Mouse (Mus musculus): ENCODE measurements around the gene Tut1.
"Not testable (repeated sequence)": the region's sequence is repeated elsewhere in the genome, so short reads cannot be mapped to it uniquely, and the experiment has no call there.

Tut1 gene

DNA sequence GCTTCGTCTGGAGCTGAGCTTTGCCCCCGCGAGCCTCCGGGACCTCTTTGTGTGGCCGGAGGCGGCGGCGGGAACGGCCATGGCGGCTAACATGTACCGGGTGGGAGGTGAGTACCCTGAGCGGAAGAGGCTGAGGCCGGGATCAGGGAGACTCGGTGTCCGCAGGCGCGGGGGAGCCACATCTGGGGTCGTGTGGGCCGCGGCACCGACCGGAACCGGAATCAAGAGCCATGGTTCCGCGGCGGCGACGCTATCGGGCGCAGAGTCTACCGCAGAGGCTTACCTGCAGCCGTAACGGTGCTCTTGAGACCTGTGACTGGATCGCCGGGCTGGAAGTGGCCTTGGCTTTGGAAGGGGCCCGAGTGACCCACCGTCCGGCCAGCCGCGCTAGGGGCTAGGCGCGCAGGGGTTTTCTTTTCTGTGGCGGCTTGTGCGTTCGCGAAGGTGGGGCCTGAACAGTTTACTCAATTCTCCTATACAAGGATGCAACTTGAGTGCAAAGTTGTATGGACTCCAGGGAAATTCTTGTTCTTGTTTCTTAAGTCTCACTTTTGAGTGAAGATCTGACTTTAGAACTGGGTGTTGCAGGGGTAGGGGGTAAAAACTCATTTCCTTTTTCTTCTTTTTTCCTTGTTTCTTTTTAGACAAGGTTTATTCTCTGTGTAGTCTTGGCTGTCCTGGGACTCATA is 11.2 kb upstream of the Tut1 start:
- DNase-seq (ENCODE audit: low read depth, low spot score), result peak; percentile 73

DNA sequence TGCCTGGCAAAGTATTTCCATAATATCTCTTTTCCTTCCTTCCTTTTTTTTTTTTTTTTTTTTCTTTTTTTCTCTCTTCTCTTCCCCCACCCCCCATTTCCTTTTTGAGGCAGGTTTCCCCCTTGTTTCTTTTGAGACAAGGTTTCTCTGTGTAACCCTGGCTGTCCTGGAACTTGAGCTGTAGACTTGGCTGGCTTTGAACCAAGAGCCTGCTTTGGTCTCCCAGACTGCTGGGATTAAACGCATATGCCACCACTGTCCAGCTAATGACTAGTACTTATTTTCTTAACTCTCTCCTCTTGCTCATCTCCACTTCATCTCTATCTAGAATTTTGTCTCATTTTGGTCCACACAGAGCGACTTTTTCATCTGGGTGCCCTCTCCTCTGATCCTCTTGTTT is 10.6 kb upstream of the Tut1 start:
- no peak for DNase-seq (ENCODE audit: low read depth, low spot score)

DNA sequence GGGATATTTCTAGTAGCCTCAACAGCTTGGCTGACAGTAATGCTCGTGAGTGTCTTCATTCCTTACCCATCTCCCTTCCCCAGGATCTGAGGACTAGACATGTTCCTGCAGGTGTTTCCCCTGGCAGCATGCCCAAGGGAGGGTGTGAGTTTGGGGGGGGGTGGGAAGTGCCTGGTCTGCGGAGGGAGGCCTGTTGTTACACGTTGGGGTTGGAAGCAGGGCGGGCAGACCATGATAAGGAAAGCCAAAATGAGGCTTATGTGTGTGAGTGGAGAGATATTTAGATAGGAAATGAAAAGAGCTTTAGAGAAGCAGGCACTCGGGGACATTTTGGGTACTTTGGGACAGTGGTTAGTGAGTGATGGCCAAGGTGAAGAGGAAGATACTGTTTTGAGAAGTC is 9.6 kb upstream of the Tut1 start:
- no peak for DNase-seq (ENCODE audit: low read depth, low spot score)

DNA sequence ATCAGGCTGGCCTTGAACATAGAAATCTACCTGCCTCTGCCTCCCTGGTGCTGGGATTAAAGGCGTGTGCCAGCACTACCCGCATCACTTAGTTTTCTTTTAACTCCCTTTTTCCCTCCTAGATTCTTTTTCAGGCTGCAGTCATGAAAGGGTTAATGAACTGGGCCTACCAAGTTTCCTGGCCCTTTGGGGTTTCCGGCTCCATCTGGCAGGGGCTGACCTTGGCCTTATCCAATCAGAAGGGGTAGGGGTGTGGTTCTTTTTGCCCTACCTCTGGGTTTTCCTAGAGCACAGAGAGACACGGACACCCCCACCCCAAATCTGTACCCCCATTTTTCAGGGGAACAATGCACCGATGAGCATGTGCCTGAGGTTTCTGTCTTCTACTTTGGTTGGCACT is 8.9 kb upstream of the Tut1 start:
- peak; percentile 55 for DNase-seq (ENCODE audit: low read depth, low spot score)

DNA sequence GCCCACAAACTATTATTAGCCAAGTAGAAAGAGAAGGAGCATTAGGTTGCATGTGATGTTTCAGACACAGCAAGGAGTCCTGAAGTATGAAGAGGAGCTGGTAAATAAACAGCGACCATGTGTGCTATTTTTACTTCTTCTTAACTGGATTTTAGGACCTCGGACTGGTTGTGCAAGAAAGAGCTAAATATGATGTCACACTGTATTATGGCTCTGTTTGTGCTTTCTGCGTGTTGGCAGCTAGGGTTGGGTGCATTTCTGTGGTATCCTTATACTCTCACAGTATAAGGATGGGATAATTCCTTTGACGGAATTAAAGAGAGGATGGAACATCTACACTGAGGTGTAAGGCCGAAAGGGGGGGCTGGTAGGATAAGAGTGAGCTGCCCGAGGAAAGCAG is 8.4 kb upstream of the Tut1 start:
- DNase-seq (ENCODE audit: low read depth, low spot score), result no peak

DNA sequence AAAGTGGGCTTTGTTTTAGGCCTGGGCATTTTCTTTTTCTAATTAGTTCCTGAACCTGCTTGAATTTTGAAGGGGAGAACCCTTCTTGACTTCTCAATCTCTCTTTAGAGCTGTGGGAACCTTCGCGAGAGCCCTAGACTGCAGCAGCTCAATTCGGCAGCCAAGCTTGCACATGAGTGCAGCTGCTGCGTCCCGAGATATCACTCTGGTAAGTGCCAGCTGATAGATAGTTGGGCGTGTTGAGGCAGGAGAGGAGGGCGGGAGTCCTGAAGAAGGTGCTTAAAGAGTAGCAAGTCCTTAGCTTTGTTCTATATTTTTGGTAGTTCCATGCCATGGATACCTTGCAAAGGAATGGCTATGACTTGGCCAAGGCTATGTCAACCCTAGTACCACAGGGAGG is 6.7 kb upstream of the Tut1 start:
- no peak for DNase-seq (ENCODE audit: low read depth, low spot score)

DNA sequence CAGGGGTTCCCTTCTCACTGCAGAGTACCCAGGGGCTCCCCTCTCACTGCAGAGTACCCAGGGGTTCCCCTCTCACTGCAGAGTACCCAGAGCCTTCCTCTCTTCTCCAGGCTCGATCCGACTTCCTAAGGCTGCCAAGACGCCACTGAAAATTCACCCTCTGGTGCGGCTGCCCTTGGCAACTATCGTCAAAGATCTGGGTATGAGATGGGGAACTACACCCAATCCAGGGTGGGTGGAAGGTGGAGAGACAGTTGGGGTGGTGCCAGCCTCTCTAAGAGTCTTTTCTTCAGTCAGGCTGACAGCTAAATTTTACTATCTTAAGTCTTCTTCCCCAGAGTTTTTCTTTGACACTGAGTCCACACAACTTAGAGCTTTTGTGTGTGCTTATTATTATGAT is 3.5 kb upstream of the Tut1 start:
- DNase-seq (ENCODE audit: low read depth, low spot score), result no peak

DNA sequence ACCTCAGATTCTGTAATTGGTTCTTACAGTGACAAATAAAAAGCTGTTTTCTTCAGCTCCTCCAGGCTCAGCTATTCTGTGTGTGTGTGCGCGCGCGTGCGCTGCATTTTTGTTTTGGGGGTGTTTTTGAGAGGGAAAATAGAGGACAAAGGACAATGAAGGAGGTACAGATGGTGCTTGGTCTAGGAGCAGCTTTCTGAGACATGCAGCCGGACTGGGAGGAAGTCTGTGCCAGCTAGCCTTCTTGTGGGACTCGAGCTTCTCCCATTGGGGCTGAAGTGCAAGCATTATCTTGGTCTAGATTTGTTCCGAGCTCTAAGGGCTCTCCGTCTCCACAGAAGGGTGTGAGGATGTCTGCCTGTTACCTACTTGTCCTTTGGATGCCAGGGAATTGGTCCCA is 1.4 kb upstream of the Tut1 start:
- DNase-seq (ENCODE audit: low read depth, low spot score), result no peak

DNA sequence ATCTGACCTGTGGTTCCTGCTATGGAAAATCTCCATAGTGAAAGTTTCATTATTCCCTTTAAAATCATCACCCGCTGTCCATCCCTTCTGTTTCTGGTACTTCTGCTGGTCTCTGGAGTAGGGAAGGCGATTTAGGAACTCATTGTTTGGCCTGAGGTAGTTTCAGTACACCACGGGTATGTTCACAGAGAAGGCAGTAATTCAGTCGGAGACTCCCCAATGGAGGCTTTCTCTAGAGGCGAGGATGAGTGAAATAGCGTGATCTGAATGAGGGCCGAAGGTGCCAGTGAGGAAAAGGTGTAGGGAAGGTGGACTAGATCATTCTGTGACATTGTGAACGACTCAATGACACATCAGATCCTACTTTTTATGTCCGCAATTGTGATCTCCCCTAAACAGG is 524 bp downstream of the Tut1 start:
- DNase-seq (ENCODE audit: low read depth, low spot score), result no peak

DNA sequence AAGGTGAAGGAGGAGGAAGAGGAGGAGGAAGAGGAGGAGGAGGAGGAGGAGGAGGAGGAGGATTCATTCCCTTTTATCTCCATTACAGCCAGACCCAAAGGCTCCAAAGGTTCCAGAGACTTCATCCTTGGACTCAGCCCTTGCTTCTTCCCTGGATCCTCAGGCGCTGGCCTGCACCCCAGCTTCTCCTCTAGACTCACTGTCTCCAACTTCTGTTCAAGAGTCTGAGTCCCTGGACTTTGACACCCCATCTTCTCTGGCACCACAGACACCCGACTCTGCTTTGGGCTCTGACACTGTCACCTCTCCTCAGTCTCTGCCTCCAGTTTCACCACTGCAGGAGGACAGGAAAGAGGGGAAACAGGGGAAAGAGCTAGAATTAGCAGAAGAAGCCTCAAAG is 8.6 kb downstream of the Tut1 start:
- DNase-seq (ENCODE audit: low read depth, low spot score), result no peak

DNA sequence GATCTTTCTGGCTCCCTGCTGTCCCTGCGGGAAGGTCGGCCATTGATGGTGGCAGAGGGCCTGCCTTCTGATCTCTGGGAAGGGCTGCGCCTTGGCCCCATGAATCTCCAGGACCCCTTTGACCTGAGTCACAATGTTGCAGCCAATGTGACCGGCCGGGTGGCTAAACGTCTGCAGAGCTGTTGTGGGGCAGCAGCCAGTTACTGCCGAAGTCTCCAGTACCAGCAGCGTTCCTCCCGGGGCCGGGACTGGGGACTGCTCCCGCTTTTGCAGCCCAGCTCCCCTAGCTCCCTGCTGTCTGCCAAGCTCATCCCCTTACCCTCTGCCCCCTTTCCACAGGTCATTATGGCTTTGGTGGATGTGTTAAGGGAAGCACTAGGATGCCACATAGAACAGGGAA is 11.4 kb downstream of the Tut1 start:
- no peak for DNase-seq (ENCODE audit: low read depth, low spot score)

DNA sequence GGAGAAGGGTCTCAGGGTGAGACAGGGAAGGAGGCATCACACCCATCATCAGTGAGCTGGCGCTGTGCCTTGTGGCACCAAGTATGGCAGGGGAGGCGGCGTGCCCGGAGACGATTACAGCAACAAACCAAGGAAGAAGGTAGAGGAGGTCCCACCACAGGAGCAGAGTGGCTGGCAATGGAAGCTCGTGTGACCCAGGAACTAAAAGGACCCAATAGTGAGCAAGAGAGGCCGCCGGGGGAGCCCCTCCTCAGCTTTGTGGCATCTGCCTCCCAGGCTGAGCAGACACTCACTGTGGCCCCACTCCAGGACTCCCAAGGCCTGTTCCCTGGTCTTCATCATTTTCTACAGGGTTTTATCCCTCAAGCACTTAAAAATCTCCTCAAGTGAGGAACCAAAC is 12.1 kb downstream of the Tut1 start:
- DNase-seq (ENCODE audit: low read depth, low spot score), result no peak

DNA sequence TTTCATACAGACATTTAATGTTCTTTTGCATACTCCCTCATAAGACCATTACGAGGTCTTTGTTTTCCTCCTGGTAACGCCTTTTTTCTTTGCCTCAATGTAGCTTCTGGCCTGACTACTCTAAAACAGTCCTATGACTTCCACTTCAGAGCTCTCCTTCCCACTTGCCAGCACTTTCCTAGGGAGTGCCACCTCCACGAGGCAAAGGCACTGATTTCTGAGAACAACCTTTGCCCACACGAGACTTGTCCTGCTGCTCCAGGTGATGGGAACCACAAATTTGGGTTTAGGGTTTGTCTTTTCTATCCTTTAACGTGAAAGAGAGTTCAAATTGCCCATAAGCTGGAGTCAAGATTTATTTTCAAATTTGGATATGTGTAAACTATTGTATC is 12.5 kb downstream of the Tut1 start:
- no peak for DNase-seq (ENCODE audit: low read depth, low spot score)

DNA sequence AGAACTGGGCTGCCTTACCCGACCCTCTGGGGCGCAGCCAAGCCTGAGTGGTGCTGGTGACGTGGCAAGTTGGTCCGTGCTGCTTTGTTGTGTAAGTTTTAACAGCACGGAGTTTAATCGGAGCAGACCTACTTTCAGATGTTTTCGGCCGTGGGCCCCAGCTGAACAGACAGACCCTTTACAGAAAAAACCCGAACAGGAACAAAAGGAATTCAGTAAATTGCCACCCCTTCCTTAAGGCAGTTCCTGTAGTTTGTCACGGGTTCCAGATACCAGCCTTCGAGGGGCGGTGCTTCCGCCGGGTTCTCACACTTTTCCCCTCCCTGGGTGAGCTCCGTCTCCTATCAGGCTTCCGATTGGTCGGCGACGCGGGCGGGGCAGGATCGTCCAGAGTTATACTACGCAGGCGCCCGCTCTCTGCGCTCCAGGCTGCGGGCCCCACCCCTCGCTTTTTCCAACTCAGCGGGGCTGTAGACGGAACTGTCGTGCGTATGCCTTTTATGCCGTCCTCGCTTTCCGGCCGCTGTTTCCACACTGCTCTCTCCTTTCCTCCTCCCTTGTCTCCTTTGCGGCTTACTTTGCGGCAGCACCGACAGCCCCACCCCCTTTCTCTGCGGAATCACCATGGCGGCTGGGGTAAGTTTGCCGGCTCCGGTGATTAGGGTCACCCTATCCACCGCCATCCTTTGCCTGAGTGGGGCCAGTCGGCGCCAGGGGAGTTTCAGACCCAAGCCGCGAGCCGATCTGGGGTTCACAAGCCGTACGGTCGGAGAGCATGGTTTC is 13.1 kb downstream of the Tut1 start, which contains the start of gene Eef1g:
Gene Eef1g (plus strand): TSS at position 452 of the 783 bp plus-strand sequence.
- peak; percentile 100 for DNase-seq (ENCODE audit: low read depth, low spot score)

DNA sequence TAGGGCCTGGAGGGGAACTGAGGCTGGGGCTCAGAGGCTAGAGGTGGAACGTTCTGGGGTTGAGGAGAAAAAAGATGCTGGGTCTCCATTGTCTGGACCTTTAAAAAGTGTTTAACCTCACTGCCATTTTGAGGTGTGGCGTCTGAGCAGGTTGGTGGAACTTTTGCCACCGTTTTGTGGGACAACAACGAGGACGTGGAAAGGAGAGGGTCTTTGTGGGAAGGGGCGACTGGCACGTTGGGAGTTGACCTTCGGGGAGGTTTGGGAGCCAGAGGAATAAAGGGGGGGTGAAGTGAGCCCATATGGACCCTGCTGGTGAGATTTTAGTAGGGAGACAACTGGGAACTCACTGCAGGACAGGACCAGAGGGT is 13.7 kb downstream of the Tut1 start:
- DNase-seq (ENCODE audit: low read depth, low spot score), result no peak

DNA sequence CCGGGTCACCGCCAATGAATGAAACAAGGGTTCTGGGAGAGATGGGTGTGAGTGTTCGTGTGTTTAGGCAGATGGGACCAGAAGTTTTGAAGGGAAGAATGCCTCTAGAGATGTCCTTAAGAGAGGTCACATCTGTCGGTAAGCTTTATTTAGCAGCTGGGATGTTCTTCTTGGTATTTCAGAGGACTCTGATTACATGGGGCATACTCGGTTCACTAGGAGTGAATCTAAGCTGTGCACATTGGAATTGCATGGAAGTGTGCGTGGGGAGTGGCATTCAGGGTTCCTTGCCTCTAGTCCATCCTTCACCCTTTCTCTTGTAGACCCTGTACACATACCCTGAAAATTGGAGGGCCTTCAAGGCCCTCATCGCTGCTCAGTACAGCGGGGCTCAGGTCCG is 14.2 kb downstream of the Tut1 start:
- no peak for DNase-seq (ENCODE audit: low read depth, low spot score)

DNA sequence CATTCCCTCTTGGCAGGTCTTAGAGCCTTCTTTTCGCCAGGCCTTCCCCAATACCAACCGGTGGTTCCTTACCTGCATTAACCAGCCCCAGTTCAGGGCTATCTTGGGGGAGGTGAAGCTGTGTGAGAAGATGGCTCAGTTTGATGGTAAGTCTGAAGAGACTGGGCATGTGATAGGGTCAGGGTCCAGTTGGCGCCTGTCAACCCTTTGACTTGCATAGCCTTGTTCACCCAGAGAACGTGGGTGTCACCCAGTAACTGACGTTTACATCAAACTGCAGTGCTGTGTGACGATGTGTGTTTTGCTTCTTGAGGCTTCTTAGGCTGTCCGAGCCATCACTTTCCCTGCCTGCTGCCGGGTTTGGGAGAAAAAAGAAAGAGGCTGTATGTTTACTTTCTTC is 18.8 kb downstream of the Tut1 start:
- not testable (repeated sequence) for DNase-seq (ENCODE audit: low read depth, low spot score)

DNA sequence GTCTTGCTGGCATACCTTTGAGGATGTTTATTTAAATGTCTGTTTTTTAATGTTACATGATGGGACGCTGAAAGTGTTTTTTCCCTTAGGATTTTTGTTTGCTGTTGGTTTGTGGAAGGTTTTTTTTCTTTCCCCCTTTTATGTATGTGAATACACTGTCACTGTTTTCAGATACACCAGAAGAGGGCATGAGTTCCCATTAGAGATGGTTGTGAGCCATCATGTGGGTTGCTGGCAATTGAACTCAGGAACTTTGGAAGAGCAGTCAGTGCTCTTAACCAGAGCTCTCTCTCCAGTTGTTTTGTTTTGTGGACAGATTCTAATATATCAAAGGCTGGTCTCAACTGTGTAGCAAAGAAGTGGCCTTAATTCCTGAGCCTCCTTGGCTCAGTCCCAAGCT is 21.0 kb downstream of the Tut1 start:
- DNase-seq (ENCODE audit: low read depth, low spot score), result no peak

DNA sequence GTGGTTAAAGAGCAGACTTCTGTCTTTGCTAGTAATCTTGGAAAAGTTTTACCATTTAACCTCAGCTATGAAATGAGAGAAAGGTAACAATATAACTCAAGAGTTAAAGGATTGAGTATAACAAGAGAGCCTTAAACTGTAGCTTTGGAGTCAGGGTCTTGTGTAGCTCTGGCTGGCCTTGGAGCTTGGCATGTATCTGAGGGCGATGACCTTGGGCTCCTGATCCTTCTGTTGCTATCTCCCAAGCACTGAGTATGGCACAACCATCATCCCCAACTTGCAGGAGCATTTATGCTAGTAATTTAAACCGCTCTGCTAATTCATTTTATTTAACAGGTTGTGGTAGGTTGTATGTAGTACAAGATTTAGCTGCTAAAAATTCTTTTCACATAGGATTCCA is 21.8 kb downstream of the Tut1 start:
- no peak for DNase-seq (ENCODE audit: low read depth, low spot score)

DNA sequence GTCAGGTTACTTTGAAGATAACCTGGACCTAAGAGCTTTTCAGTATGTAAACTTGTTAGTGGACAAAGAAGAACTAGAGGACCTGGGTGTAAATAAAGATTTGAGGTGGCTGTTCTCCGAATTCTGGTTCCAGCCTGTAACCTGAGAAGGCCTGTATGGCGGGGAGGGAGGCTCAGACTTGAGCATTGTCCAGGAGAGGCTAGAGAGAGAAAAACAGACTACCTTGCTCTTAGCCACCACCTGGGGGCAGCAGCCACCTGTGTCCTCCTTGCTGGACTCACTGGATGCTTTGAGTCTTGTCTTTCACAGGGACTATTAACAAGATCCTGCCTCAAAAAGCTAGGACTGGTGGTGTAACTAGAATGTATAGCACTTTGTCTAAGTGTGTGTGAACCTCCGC is 22.9 kb downstream of the Tut1 start:
- DNase-seq (ENCODE audit: low read depth, low spot score), result peak; percentile 75

DNA sequence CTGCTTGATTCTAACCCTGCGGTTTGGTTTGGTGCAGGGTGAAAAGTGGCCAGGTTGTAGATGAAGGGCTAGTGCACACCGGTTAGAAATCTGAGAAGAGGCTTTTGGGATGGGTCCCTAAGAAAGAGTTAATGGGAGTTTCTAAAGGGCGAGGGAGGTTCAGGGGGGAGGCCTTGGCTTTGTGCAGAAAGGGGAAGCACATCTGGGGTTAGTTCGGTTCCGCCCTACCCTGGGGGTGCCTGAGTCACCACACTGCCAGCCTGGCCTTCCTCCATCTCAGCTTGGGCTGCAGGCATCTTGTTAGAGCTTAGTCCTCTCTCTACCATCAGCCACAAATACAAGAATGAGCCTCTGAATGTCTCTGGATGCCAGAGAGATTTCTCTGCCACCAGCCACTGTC is 27.1 kb downstream of the Tut1 start:
- DNase-seq (ENCODE audit: low read depth, low spot score), result no peak

DNA sequence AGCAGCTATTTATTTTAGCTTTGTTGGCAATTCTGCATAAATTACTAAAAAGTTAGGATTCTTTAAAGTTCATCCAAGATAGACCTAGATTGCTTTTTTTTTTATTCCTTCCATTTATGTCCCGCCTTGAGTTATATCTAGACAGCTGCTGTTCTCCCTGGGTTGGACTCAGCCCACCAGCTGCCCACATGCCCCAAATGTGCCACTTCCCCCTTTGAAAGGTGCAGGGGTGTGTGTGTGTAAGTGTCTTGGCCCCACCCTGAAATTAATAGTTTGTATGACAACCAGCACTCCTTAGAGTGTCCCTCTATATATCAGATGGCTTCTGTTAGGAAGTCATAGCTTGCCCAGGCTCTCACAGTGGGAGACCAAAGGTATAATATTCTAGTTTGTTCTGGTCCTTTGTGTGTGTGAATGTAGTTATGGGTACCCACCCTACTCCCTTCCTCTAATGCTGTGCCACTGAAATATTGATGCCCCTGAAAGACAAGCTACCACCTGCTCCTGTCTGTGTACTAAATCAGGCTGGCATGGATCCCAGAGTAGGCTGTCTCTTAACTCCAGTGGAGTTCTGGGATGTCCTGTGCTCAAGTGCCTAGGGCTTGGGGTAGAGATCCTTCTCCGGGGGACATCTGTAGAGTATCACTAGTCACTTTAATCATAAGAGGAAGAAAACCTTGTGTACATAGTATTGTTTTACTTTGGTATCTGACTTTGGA is 28.0 kb downstream of the Tut1 start:
- peak; percentile 44 for DNase-seq (ENCODE audit: low read depth, low spot score)
